Mouse (Mus musculus) adrenal gland, adult 8-10 months (tissue): Measurements from ENCODE around the gene Stom. TPM values are rescaled to one million over a fixed set of nuclear protein-coding genes. Genes with fewer than 3 reads are reported as not detected.
A peak's percentile ranks its signal among the peaks of the same experiment; 100 is the strongest.

Experiments used
- DNase-seq: peaks from one replicate; pipeline ENCODE4 v3.0.0; 2022
- total RNA-seq, 4 experiments: library from RNA; stranded (reverse); gene quantifications; 2 replicates each; pipeline ENCODE4 v1.2.4; 2022

Stom gene
- total RNA-seq, 4 experiments from 2014 or later = 29.0 to 45.8 (median 37.5) TPM

- DNase-seq = no peak
Measured at GRCm38 (mm10) chr2:35318405-35318804, 18.4 kb downstream of the Stom start.

- no peak for DNase-seq
Measured at GRCm38 (mm10) chr2:35317604-35318003, 19.2 kb downstream of the Stom start.

- no peak for DNase-seq
Measured at GRCm38 (mm10) chr2:35314300-35314699, 22.5 kb downstream of the Stom start.

- no peak for DNase-seq
Measured at GRCm38 (mm10) chr2:35309906-35310493, 26.8 kb downstream of the Stom start.

GRCm38 (mm10) chr2:35308166-35308565, 28.6 kb downstream of the Stom start:
- no peak for DNase-seq

GRCm38 (mm10) chr2:35302049-35302885, 34.5 kb downstream of the Stom start:
- no peak for DNase-seq

- DNase-seq = no peak
Measured at GRCm38 (mm10) chr2:35299437-35299836, 37.3 kb downstream of the Stom start.

GRCm38 (mm10) chr2:35297703-35298332, 39.0 kb downstream of the Stom start:
- DNase-seq = peak; percentile 58

GRCm38 (mm10) chr2:35293291-35293690, 43.5 kb downstream of the Stom start:
- DNase-seq = no peak

GRCm38 (mm10) chr2:35292700-35293099, 44.1 kb downstream of the Stom start:
- no peak for DNase-seq

GRCm38 (mm10) chr2:35291856-35292255, 44.9 kb downstream of the Stom start:
- DNase-seq = no peak

GRCm38 (mm10) chr2:35288758-35289635, 47.8 kb downstream of the Stom start:
- no peak for DNase-seq

- no peak for DNase-seq
Measured at GRCm38 (mm10) chr2:35287017-35287620, 49.7 kb downstream of the Stom start.

- no peak for DNase-seq
Measured at GRCm38 (mm10) chr2:35285209-35285608, 51.6 kb downstream of the Stom start.

GRCm38 (mm10) chr2:35283997-35284396, 52.8 kb downstream of the Stom start:
- DNase-seq = no peak

GRCm38 (mm10) chr2:35282214-35282613, 54.6 kb downstream of the Stom start:
- no peak for DNase-seq

- no peak for DNase-seq
Measured at GRCm38 (mm10) chr2:35280001-35280400, 56.8 kb downstream of the Stom start.

- DNase-seq = no peak
Measured at GRCm38 (mm10) chr2:35278371-35279210, 58.2 kb downstream of the Stom start.

- DNase-seq = no peak
Measured at GRCm38 (mm10) chr2:35277686-35278085, 59.1 kb downstream of the Stom start.

GRCm38 (mm10) chr2:35273536-35273935, 63.2 kb downstream of the Stom start:
- DNase-seq = no peak

GRCm38 (mm10) chr2:35272881-35273280, 63.9 kb downstream of the Stom start:
- no peak for DNase-seq
